Mouse (Mus musculus) liver, embryonic 14.5 days (tissue): Measurements from ENCODE around the gene Lsm8.

Experiments
- CTCF ChIP-seq: IDR thresholded peaks from 2 replicates; pipeline ENCODE4 v1.5.1; 2016; ENCODE audit warnings: antibody characterized with exemption, low read depth, control low read depth
- EP300 ChIP-seq: IDR thresholded peaks from 2 replicates; pipeline ENCODE4 v1.6.1; 2016; ENCODE audit warnings: antibody characterized with exemption, low read depth

- no peak for TF ChIP-seq EP300
- no peak for TF ChIP-seq CTCF
These were observed 45.8 kb downstream of the Lsm8 start for GRCm38 (mm10) chr6:18894142-18894541.
